ENCODE assay signal across 8 mouse cellular contexts in genomic region chr9:108105549-108105863, GRCm38 (mm10). TPM values are rescaled to one million over a fixed set of nuclear protein-coding genes. Genes with fewer than 3 reads are reported as not detected.
DNase-seq lines count a peak whose midpoint lies in the region; ATAC-seq and TF ChIP-seq lines count a peak whose summit lies in the region.
"Had no signal": no experiment of that assay in that cellular context is flagged by ENCODE, and none has a peak within 500 bp of the region (broad histone marks: within the 10 kb centered on the region; RNA-seq: fewer than 3 reads in every experiment).

No protein-coding gene starts in this region.

- no peaks in the 10 kb centered on the region for H3K9me3 ChIP-seq in liver, embryonic 11.5 days (ENCODE audit: control insufficient read depth, low read length)
- H3K9me3 ChIP-seq in embryonic facial prominence, embryonic 13.5 days, result no peaks in the 10 kb centered on the region
- H3K9me3 ChIP-seq in limb, embryonic 13.5 days, result no peaks in the 10 kb centered on the region

- peak overlapping the region; percentile 45 for H3K27ac ChIP-seq in liver, embryonic 11.5 days (ENCODE audit: low read depth, low read length)
- 0 out of 2 replicates have a peak overlapping the region, but pooled peaks have one; percentile 33 for H3K27ac ChIP-seq in embryonic facial prominence, embryonic 13.5 days
- H3K27ac ChIP-seq in limb, embryonic 13.5 days, result peak overlapping the region; percentile 75; the same call in 1 of the 2 replicates
- no peak overlapping the region for H3K27ac ChIP-seq in small intestine, adult 2 months (ENCODE audit: insufficient read depth, low read depth, low read length)

- H3K4me3 ChIP-seq in liver, embryonic 11.5 days (ENCODE audit: low read depth, low read length), result peak overlapping the region; percentile 58; the same call in 1 of the 2 replicates
- H3K4me3 ChIP-seq in embryonic facial prominence, embryonic 13.5 days, result no peak overlapping the region
- H3K4me3 ChIP-seq in limb, embryonic 13.5 days, result no peak overlapping the region
- peak overlapping the region; percentile 53 for H3K4me3 ChIP-seq in small intestine, adult 2 months (ENCODE audit: low read depth, low read length)

- no peak for DNase-seq in liver, embryonic 11.5 days (ENCODE audit: low spot score)
- no peak for DNase-seq in liver
- DNase-seq in gastrocnemius, postnatal 25 days, result no peak
- DNase-seq in adrenal gland, postnatal 10 days, result no peak

- TF ChIP-seq POLR2A in small intestine, adult 2 months (IDR thresholded peaks at IDR 0.05; ENCODE audit: low read depth, low read length), result 0 out of 2 replicates have a peak, but pooled peaks have one; percentile 3

- no peak for TF ChIP-seq CTCF in small intestine, adult 2 months (IDR thresholded peaks at IDR 0.05; ENCODE audit: extremely low read depth, insufficient read length, insufficient replicate concordance, low read depth, low read length)

- WGBS in liver, embryonic 11.5 days, result 83% methylated on average over 12 of the region's 12 CpGs
- WGBS in embryonic facial prominence, embryonic 13.5 days, result 71% methylated on average over 12 of the region's 12 CpGs
- WGBS in limb, embryonic 13.5 days, result 78% methylated on average over 12 of the region's 12 CpGs
- WGBS in small intestine, adult 2 months, result 61% methylated on average over 12 of the region's 12 CpGs

- no peaks in the 10 kb centered on the region for H3K36me3 ChIP-seq in liver, embryonic 11.5 days (ENCODE audit: control insufficient read depth, insufficient read depth, low read length)
- no peaks in the 10 kb centered on the region for H3K36me3 ChIP-seq in embryonic facial prominence, embryonic 13.5 days
- no peaks in the 10 kb centered on the region for H3K36me3 ChIP-seq in limb, embryonic 13.5 days
- no peaks in the 10 kb centered on the region for H3K36me3 ChIP-seq in small intestine, adult 2 months (ENCODE audit: control insufficient read depth, insufficient read depth, low read length)

- ATAC-seq in liver, embryonic 11.5 days (replicated peaks; ENCODE audit: low FRiP score), result no peak
- ATAC-seq in embryonic facial prominence, embryonic 13.5 days (ENCODE audit: insufficient number of reproducible peaks, insufficient read depth, low FRiP score, low TSS enrichment, low read depth), result no peak
- no peak for ATAC-seq in limb, embryonic 13.5 days (ENCODE audit: low FRiP score, low read depth)

- H3K4me2 ChIP-seq in liver, embryonic 11.5 days, result peak overlapping the region; percentile 71
- peak overlapping the region; percentile 48 for H3K4me2 ChIP-seq in embryonic facial prominence, embryonic 13.5 days
- peak overlapping the region; percentile 54 for H3K4me2 ChIP-seq in limb, embryonic 13.5 days (replicated peaks)

- H3K4me1 ChIP-seq in liver, embryonic 11.5 days (replicated peaks; ENCODE audit: control insufficient read depth, insufficient read depth, low read length), result peaks cover 24% of the 10 kb centered on the region
- peaks cover 25% of the 10 kb centered on the region for H3K4me1 ChIP-seq in embryonic facial prominence, embryonic 13.5 days
- H3K4me1 ChIP-seq in limb, embryonic 13.5 days, result peaks cover 20% of the 10 kb centered on the region
- H3K4me1 ChIP-seq in small intestine, adult 2 months (ENCODE audit: control insufficient read depth, insufficient read depth, insufficient read length, low read length), result peaks cover 30% of the 10 kb centered on the region

- peaks cover 12% of the 10 kb centered on the region for H3K27me3 ChIP-seq in liver, embryonic 11.5 days (replicated peaks; ENCODE audit: control insufficient read depth, insufficient read depth, low read length)
- peaks cover 12% of the 10 kb centered on the region for H3K27me3 ChIP-seq in embryonic facial prominence, embryonic 13.5 days
- H3K27me3 ChIP-seq in limb, embryonic 13.5 days, result peaks cover 7% of the 10 kb centered on the region
- no peaks in the 10 kb centered on the region; the same call in 1 of the 2 replicates for H3K27me3 ChIP-seq in small intestine, adult 2 months (ENCODE audit: control insufficient read depth, insufficient read depth, low read length)

- peak overlapping the region; percentile 80; the same call in 1 of the 2 replicates for H3K9ac ChIP-seq in liver, embryonic 11.5 days (ENCODE audit: low read depth, low read length)
- 0 out of 2 replicates have a peak overlapping the region, but pooled peaks have one; percentile 61 for H3K9ac ChIP-seq in embryonic facial prominence, embryonic 13.5 days
- peak overlapping the region; percentile 56 for H3K9ac ChIP-seq in limb, embryonic 13.5 days

RNA-seq across cellular contexts. Expression of gene Apeh, which starts 11.1 kb away (rescaled TPM):
- polyA plus RNA-seq in liver, embryonic 11.5 days (2014; fragmentation: Nextera tagmentation; extraction: Ambion mirVana), result 159 and 167 TPM in 2 replicates
- 40.8 and 45.6 TPM in 2 replicates for polyA plus RNA-seq in embryonic facial prominence, embryonic 13.5 days (2015; fragmentation: Nextera tagmentation; extraction: Ambion mirVana)
- polyA plus RNA-seq in limb, embryonic 13.5 days (2015; fragmentation: Nextera tagmentation; extraction: Ambion mirVana), result 42.5 and 47.3 TPM in 2 replicates
- 127 and 189 TPM in 2 replicates for polyA plus RNA-seq in small intestine, adult 2 months (2012; rRNA removed)
- 10 to 100 TPM; 32.9 to 34.4 TPM for total RNA-seq in gastrocnemius, postnatal 25 days (2021)
- 10 to 100 TPM; 72.2 to 81.8 TPM for total RNA-seq in adrenal gland, postnatal 10 days (2021)

RNA-seq across cellular contexts. Expression of gene Rnf123, which starts 22.4 kb away (rescaled TPM):
- polyA plus RNA-seq in liver, embryonic 11.5 days (2014; fragmentation: Nextera tagmentation; extraction: Ambion mirVana), result 59.1 and 59.2 TPM in 2 replicates
- polyA plus RNA-seq in embryonic facial prominence, embryonic 13.5 days (2015; fragmentation: Nextera tagmentation; extraction: Ambion mirVana), result 31.2 and 36.2 TPM in 2 replicates
- 31.2 and 35.2 TPM in 2 replicates for polyA plus RNA-seq in limb, embryonic 13.5 days (2015; fragmentation: Nextera tagmentation; extraction: Ambion mirVana)
- polyA plus RNA-seq in small intestine, adult 2 months (2012; rRNA removed), result 48.3 and 86.7 TPM in 2 replicates
- 100 to 1,000 TPM; 163 to 169 TPM for total RNA-seq in gastrocnemius, postnatal 25 days (2021)
- 10 to 100 TPM; 54.3 to 71.9 TPM for total RNA-seq in adrenal gland, postnatal 10 days (2021)

RNA-seq across cellular contexts. Expression of gene Mst1, which starts 25.3 kb away (rescaled TPM):
- polyA plus RNA-seq in liver, embryonic 11.5 days (2014; fragmentation: Nextera tagmentation; extraction: Ambion mirVana), result 9.7 and 12.5 TPM in 2 replicates
- polyA plus RNA-seq in embryonic facial prominence, embryonic 13.5 days (2015; fragmentation: Nextera tagmentation; extraction: Ambion mirVana), result 0.38 and 1.0 TPM in 2 replicates
- polyA plus RNA-seq in limb, embryonic 13.5 days (2015; fragmentation: Nextera tagmentation; extraction: Ambion mirVana), result 0.20 and 0.51 TPM in 2 replicates
- polyA plus RNA-seq in small intestine, adult 2 months (2012; rRNA removed), result 0.18 and 0.35 TPM in 2 replicates
- total RNA-seq in gastrocnemius, postnatal 25 days (2021), result not detected
- 10 to 100 TPM; 12.8 to 28.1 TPM for total RNA-seq in adrenal gland, postnatal 10 days (2021)
- total RNA-seq: layer of hippocampus, postnatal 14 days had no signal

RNA-seq across cellular contexts. Expression of gene Amigo3, which starts 52.5 kb away (rescaled TPM):
- polyA plus RNA-seq in liver, embryonic 11.5 days (2014; fragmentation: Nextera tagmentation; extraction: Ambion mirVana), result 2.3 TPM in 2 replicates
- 3.4 and 3.7 TPM in 2 replicates for polyA plus RNA-seq in embryonic facial prominence, embryonic 13.5 days (2015; fragmentation: Nextera tagmentation; extraction: Ambion mirVana)
- 3.1 and 4.4 TPM in 2 replicates for polyA plus RNA-seq in limb, embryonic 13.5 days (2015; fragmentation: Nextera tagmentation; extraction: Ambion mirVana)
- polyA plus RNA-seq in small intestine, adult 2 months (2012; rRNA removed), result 6.1 and 12.0 TPM in 2 replicates
- 1 to 10 TPM; 1.9 to 2.4 TPM for total RNA-seq in gastrocnemius, postnatal 25 days (2021)
- total RNA-seq in adrenal gland, postnatal 10 days (2021), result 1 to 10 TPM; 2.7 to 3.4 TPM

RNA-seq across cellular contexts. Expression of gene Gmppb, which starts 56.5 kb away (rescaled TPM):
- polyA plus RNA-seq in liver, embryonic 11.5 days (2014; fragmentation: Nextera tagmentation; extraction: Ambion mirVana), result 26.5 and 30.0 TPM in 2 replicates
- polyA plus RNA-seq in embryonic facial prominence, embryonic 13.5 days (2015; fragmentation: Nextera tagmentation; extraction: Ambion mirVana), result 27.4 and 31.5 TPM in 2 replicates
- 34.1 and 36.2 TPM in 2 replicates for polyA plus RNA-seq in limb, embryonic 13.5 days (2015; fragmentation: Nextera tagmentation; extraction: Ambion mirVana)
- polyA plus RNA-seq in small intestine, adult 2 months (2012; rRNA removed), result 34.5 and 56.7 TPM in 2 replicates
- total RNA-seq in gastrocnemius, postnatal 25 days (2021), result 1 to 10 TPM; 6.0 to 6.2 TPM
- 10 to 100 TPM; 18.5 to 21.0 TPM for total RNA-seq in adrenal gland, postnatal 10 days (2021)

Comparison
In these comparisons a context has a peak if more than half of its experiments do, and no peak if none do; other contexts are left out.
1. H3K4me3 ChIP-seq: peak in liver, embryonic 11.5 days (single experiment) and small intestine, adult 2 months (single experiment); none in embryonic facial prominence, embryonic 13.5 days (single experiment) and limb, embryonic 13.5 days (single experiment).
2. Peak in every context shown above with its lines, with median percentiles within 50 percentile points of each other: H3K4me2 ChIP-seq and H3K9ac ChIP-seq.